Mouse (Mus musculus) heart, postnatal 0 days (tissue): ENCODE data around the gene Ikzf2. TPM values are rescaled to one million over a fixed set of nuclear protein-coding genes. Genes with fewer than 3 reads are reported as not detected.

Source experiments
- ATAC-seq: fragments of 200-750 bp; cut with Nextera tagmentation; 2 replicates; pipeline ENCODE4 v1.8.0; 2017; ENCODE audit warnings: low read depth, moderate number of reproducible peaks, moderate library complexity; ENCODE audit not compliant: insufficient read depth
- DNase-seq: peaks from one replicate; pipeline ENCODE4 v3.0.0-alpha.2; 2016; ENCODE audit warnings: low spot score
- H3K27ac ChIP-seq: fragments of 300-500 bp; sonication (generic); 2 replicates; pipeline ENCODE4 v1.5.1; 2014; ENCODE audit warnings: low read depth, mild to moderate bottlenecking
- H3K27me3 ChIP-seq: fragments of 300-500 bp; sonication (generic); 2 replicates; pipeline ENCODE4 v1.6.1; 2014; ENCODE audit warnings: low read length, mixed read lengths; ENCODE audit not compliant: control insufficient read depth, insufficient read depth
- H3K36me3 ChIP-seq: fragments of 300-500 bp; sonication (generic); replicated peaks from 2 replicates; pipeline ENCODE4 v1.6.1; 2014; ENCODE audit warnings: low read length, mixed read lengths; ENCODE audit not compliant: control insufficient read depth, insufficient read depth
- H3K4me1 ChIP-seq: fragments of 300-500 bp; sonication (generic); 2 replicates; pipeline ENCODE4 v1.6.1; 2014; ENCODE audit warnings: antibody characterized with exemption; ENCODE audit not compliant: control insufficient read depth, insufficient read depth
- H3K4me2 ChIP-seq: fragments of 300-500 bp; sonication (generic); 2 replicates; pipeline ENCODE4 v1.6.1; 2014; ENCODE audit warnings: low read depth, mild to moderate bottlenecking, low read length, moderate library complexity
- H3K4me3 ChIP-seq: fragments of 300-500 bp; sonication (generic); 2 replicates; pipeline ENCODE4 v1.5.1; 2014; ENCODE audit warnings: low read depth, low read length
- H3K9ac ChIP-seq: fragments of 300-500 bp; sonication (generic); replicated peaks from 2 replicates; pipeline ENCODE4 v1.6.1; 2014; ENCODE audit warnings: low read depth, low read length, mixed read lengths
- H3K9me3 ChIP-seq: fragments of 300-500 bp; sonication (generic); replicated peaks from 2 replicates; pipeline ENCODE4 v1.6.1; 2016; ENCODE audit warnings: low read length; ENCODE audit not compliant: control insufficient read depth
- CTCF ChIP-seq: IDR thresholded peaks from 2 replicates; pipeline ENCODE4 v1.5.1; 2016; ENCODE audit warnings: antibody characterized with exemption, control low read depth, low read depth
- EP300 ChIP-seq: IDR thresholded peaks from 2 replicates; pipeline ENCODE4 v1.6.1; 2016; ENCODE audit warnings: antibody characterized with exemption, low read depth
- WGBS: fragments of 180-500 bp; shearing (Covaris S2); extraction: QIAGEN DNeasy Blood & Tissue Kit; methylation state at CpG from one replicate; pipeline ENCODE4 v1.1.7; 2014; 5-methylcytosine and 5-hydroxymethylcytosine counted together
- polyA plus RNA-seq: library from polyadenylated mRNA; unstranded; fragments of >200 nt; fragmentation: Nextera tagmentation; extraction: Ambion mirVana; gene quantifications from 2 replicates; pipeline ENCODE4 v1.2.1, GENCODE M21; 2015
- total RNA-seq: library from RNA; depleted of rRNA; stranded (reverse); fragments of >200 nt; gene quantifications from 2 replicates; pipeline ENCODE4 v1.2.3, GENCODE M21; 2014; ENCODE audit warnings: low replicate concordance; rRNA removed

The Ikzf2 gene
- total and polyA plus RNA-seq, 2 experiments from 2014 or later = 1.7 to 4.7 TPM

DNA sequence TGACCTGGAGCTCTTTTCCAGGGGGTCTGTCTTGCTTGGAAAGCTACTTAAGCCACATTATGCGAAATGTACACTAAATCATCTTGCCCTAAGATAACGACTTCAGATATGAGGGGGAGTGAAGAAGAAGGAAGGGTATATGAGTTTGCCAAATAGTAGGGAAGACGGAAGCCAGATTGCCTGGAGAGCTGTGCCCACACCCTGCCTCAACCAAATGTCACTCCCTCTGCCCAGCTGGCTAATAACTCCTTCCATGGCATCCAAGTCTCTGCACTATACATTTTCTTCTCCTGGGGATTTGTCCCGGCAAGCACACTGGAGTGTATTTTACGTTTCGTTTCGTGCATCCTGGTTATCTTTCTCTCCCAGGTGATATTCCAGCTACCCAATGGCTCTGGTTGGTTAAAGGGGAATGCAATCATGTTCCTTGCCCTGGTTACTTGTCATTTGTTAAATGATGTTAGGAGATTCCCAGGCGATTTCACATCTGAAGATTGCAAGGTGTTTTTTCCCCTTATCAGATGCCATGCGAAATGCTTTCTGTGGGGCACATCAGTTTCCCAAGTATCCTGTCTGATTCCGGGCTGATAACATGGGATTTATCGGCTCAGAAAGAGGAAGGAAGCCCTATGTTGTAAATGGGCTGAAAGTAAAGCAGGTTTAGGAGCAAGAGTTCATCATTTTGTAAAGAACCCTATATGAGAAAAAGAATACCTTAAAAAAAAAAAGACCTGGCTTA, 193.6 kb downstream of the Ikzf2 start:
- H3K27ac ChIP-seq = no peak overlapping the region
- H3K4me2 ChIP-seq = no peak overlapping the region
- no peaks in the 10 kb centered on the region for H3K27me3 ChIP-seq
- H3K9ac ChIP-seq = no peak overlapping the region
- H3K4me3 ChIP-seq = no peak overlapping the region
- 72% methylated on average over 11 of the region's 11 CpGs for WGBS
- ATAC-seq = no peak
- TF ChIP-seq CTCF (no peak), EP300 (no peak)
- no peaks in the 10 kb centered on the region for H3K36me3 ChIP-seq
- no peaks in the 10 kb centered on the region for H3K9me3 ChIP-seq
- no peak for DNase-seq
- H3K4me1 ChIP-seq = no peaks in the 10 kb centered on the region

DNA sequence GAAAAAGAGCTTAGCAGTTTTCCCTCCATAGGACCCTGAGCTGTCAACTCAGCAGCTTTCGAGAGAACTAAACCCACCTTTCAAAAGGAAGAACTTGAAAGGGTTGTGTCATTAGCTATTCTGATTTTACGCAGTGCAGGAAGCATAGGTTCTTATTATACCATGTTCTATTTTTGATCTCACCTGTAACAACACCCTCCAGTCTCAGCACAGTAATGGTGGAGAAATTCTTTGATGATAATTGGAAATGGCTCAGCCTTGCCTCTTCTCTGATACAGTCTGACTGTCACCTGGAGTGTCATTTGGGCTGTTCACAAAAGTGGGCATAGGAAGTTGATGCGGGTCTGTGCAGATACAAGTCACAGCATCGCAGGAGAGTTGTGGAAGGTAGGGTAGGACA, 195.0 kb downstream of the Ikzf2 start:
- H3K36me3 ChIP-seq = no peaks in the 10 kb centered on the region
- H3K27me3 ChIP-seq = no peaks in the 10 kb centered on the region
- no peaks in the 10 kb centered on the region for H3K4me1 ChIP-seq
- WGBS = 86% methylated on average over 4 of the region's 4 CpGs
- DNase-seq (no peak), ATAC-seq (no peak)
- H3K9me3 ChIP-seq = no peaks in the 10 kb centered on the region
- TF ChIP-seq CTCF = no peak
- TF ChIP-seq EP300 = no peak
- H3K27ac ChIP-seq = no peak overlapping the region
- H3K4me3 ChIP-seq = no peak overlapping the region
- H3K9ac ChIP-seq = no peak overlapping the region
- H3K4me2 ChIP-seq = no peak overlapping the region

GRCm38 (mm10) chr1:69489026-69489425, 198.0 kb downstream of the Ikzf2 start:
- H3K27ac ChIP-seq = no peak overlapping the region
- no peak for DNase-seq
- WGBS = 80% methylated on average over 7 of the region's 7 CpGs
- no peaks in the 10 kb centered on the region for H3K9me3 ChIP-seq
- no peak overlapping the region for H3K4me2 ChIP-seq
- H3K36me3 ChIP-seq = no peaks in the 10 kb centered on the region
- H3K4me3 ChIP-seq = no peak overlapping the region
- TF ChIP-seq EP300 (no peak), CTCF (no peak)
- H3K27me3 ChIP-seq = no peaks in the 10 kb centered on the region
- H3K4me1 ChIP-seq = no peaks in the 10 kb centered on the region
- ATAC-seq = no peak
- no peak overlapping the region for H3K9ac ChIP-seq

GRCm38 (mm10) chr1:69488625-69489024, 198.4 kb downstream of the Ikzf2 start:
- DNase-seq = no peak
- no peaks in the 10 kb centered on the region for H3K27me3 ChIP-seq
- H3K4me1 ChIP-seq = no peaks in the 10 kb centered on the region
- no peak overlapping the region for H3K4me3 ChIP-seq
- H3K9ac ChIP-seq = no peak overlapping the region
- no peak overlapping the region for H3K27ac ChIP-seq
- H3K36me3 ChIP-seq = no peaks in the 10 kb centered on the region
- H3K4me2 ChIP-seq = no peak overlapping the region
- 75% methylated on average over 6 of the region's 6 CpGs for WGBS
- no peaks in the 10 kb centered on the region for H3K9me3 ChIP-seq
- no peak for ATAC-seq
- TF ChIP-seq CTCF (no peak), EP300 (no peak)

Other genes starting within 250 kb of the Ikzf2 start
- gene Spag16, start 139.7 kb upstream of the Ikzf2 start, total RNA-seq = 0.27 and 2.0 TPM in 2 replicates
- 0.26 and 0.47 TPM in 2 replicates for gene Spag16, start 139.7 kb upstream of the Ikzf2 start, polyA plus RNA-seq